Mouse (Mus musculus) E14TG2a.4 (cell line): ENCODE measurements at regions not wholly inside any gene's neighbourhood (a gene's known extent, or its start where the extent isn't known, plus 50 kb on each side); places are given as distances from the start of the nearest gene placed in this dataset.

Source experiments
- H3K27me3 ChIP-seq: 2 replicates; pipeline ENCODE4 v1.6.1; 2014; ENCODE audit warnings: low read length, control low read depth; ENCODE audit not compliant: insufficient read depth
- H3K36me3 ChIP-seq: 2 replicates; pipeline ENCODE4 v1.6.1; 2014; ENCODE audit warnings: low read length, control low read depth; ENCODE audit not compliant: insufficient read depth
- H3K4me1 ChIP-seq: replicated peaks from 2 replicates; pipeline ENCODE4 v1.6.1; 2014; ENCODE audit warnings: low read depth, low read length, control low read depth
- H3K4me3 ChIP-seq: replicated peaks from 2 replicates; pipeline ENCODE4 v1.5.1; 2014; ENCODE audit warnings: mild to moderate bottlenecking, low read length
- H3K9me3 ChIP-seq: 2 replicates; pipeline ENCODE4 v1.6.1; 2014; ENCODE audit warnings: low read length, control low read depth
- CTCF ChIP-seq: conservative IDR thresholded peaks from 2 replicates; pipeline ENCODE4 v1.5.1; 2014; ENCODE audit warnings: low read length
- NANOG ChIP-seq: IDR thresholded peaks from 2 replicates; pipeline ENCODE4 v1.6.1; 2014; ENCODE audit warnings: borderline replicate concordance, low read length, mixed read lengths
- POU5F1 ChIP-seq: IDR thresholded peaks from 2 replicates; pipeline ENCODE4 v1.6.1; 2014; ENCODE audit warnings: low read length, borderline replicate concordance

- Histone ChIP-seq H3K9me3 (peaks cover 7% of the 10 kb centered on the region), H3K4me3 (no peak overlapping the region), H3K27me3 (no peaks in the 10 kb centered on the region), H3K36me3 (no peaks in the 10 kb centered on the region), H3K4me1 (no peaks in the 10 kb centered on the region)
- TF ChIP-seq NANOG, result no peak
- no peak for TF ChIP-seq CTCF
- TF ChIP-seq POU5F1, result no peak
Measured at GRCm38 (mm10) chr14:111403555-111403954, 271.3 kb upstream of the Slitrk5 start.

GRCm38 (mm10) chr14:111413543-111413942 lies 261.4 kb upstream of the Slitrk5 start:
- no peaks in the 10 kb centered on the region for H3K27me3 ChIP-seq
- H3K9me3 ChIP-seq, result peaks cover under 1% of the 10 kb centered on the region; the same call in 1 of the 2 replicates
- TF ChIP-seq CTCF (no peak), NANOG (no peak), POU5F1 (no peak)
- H3K4me3 ChIP-seq, result no peak overlapping the region
- no peaks in the 10 kb centered on the region for H3K4me1 ChIP-seq
- H3K36me3 ChIP-seq, result no peaks in the 10 kb centered on the region

- H3K4me1 ChIP-seq, result no peaks in the 10 kb centered on the region
- TF ChIP-seq NANOG (no peak), CTCF (no peak)
- no peak overlapping the region for H3K4me3 ChIP-seq
- H3K36me3 ChIP-seq, result no peaks in the 10 kb centered on the region
- no peaks in the 10 kb centered on the region for H3K27me3 ChIP-seq
- H3K9me3 ChIP-seq, result no peaks in the 10 kb centered on the region
Measured at GRCm38 (mm10) chr14:111418531-111418930, 256.4 kb upstream of the Slitrk5 start.

- Histone ChIP-seq H3K4me3 (no peak overlapping the region), H3K9me3 (no peaks in the 10 kb centered on the region), H3K36me3 (no peaks in the 10 kb centered on the region), H3K27me3 (no peaks in the 10 kb centered on the region), H3K4me1 (peaks cover 19% of the 10 kb centered on the region)
- TF ChIP-seq CTCF (no peak), NANOG (peak; percentile 62; the same call in 1 of the 2 replicates)
Measured at GRCm38 (mm10) chr14:111429101-111429857, 245.6 kb upstream of the Slitrk5 start.
